Mouse (Mus musculus) kidney, postnatal 0 days (tissue): Measurements from ENCODE around the gene N4bp1. TPM values are rescaled to one million over a fixed set of nuclear protein-coding genes. Genes with fewer than 3 reads are reported as not detected.

Experiments used
- ATAC-seq: fragments of 200-750 bp; cut with Nextera tagmentation; replicated peaks from 2 replicates; pipeline ENCODE4 v1.8.0; 2017; ENCODE audit warnings: low read depth, moderate number of reproducible peaks, moderate TSS enrichment, moderate library complexity; ENCODE audit not compliant: low FRiP score
- DNase-seq: peaks from one replicate; pipeline ENCODE4 v3.0.0-alpha.2; 2016; ENCODE audit warnings: low spot score
- H3K27ac ChIP-seq: fragments of 300-500 bp; sonication (generic); 2 replicates; pipeline ENCODE4 v1.5.1; 2014; ENCODE audit warnings: mild to moderate bottlenecking
- H3K27me3 ChIP-seq: fragments of 300-500 bp; sonication (generic); 2 replicates; pipeline ENCODE4 v1.6.1; 2014; ENCODE audit warnings: low read length, mixed read lengths; ENCODE audit not compliant: insufficient read depth
- H3K36me3 ChIP-seq: fragments of 300-500 bp; sonication (generic); 2 replicates; pipeline ENCODE4 v1.6.1; 2014; ENCODE audit warnings: low read length, mixed read lengths; ENCODE audit not compliant: insufficient read depth
- H3K4me1 ChIP-seq: fragments of 300-500 bp; sonication (generic); replicated peaks from 2 replicates; pipeline ENCODE4 v1.6.1; 2014; ENCODE audit warnings: antibody characterized with exemption, low read length, mixed read lengths; ENCODE audit not compliant: insufficient read depth
- H3K4me2 ChIP-seq: fragments of 300-500 bp; sonication (generic); 2 replicates; pipeline ENCODE4 v1.6.1; 2014; ENCODE audit warnings: mild to moderate bottlenecking, low read length, moderate library complexity, mixed read lengths
- H3K4me3 ChIP-seq: fragments of 300-500 bp; sonication (generic); replicated peaks from 2 replicates; pipeline ENCODE4 v1.5.1; 2014; ENCODE audit warnings: low read depth, low read length
- H3K9ac ChIP-seq: fragments of 300-500 bp; sonication (generic); 2 replicates; pipeline ENCODE4 v1.6.1; 2014; ENCODE audit warnings: low read depth, low read length
- H3K9me3 ChIP-seq: fragments of 300-500 bp; sonication (generic); replicated peaks from 2 replicates; pipeline ENCODE4 v1.6.1; 2016; ENCODE audit warnings: low read length, inconsistent platforms, mixed read lengths
- CTCF ChIP-seq: IDR thresholded peaks from 2 replicates; pipeline ENCODE4 v1.5.1; 2016; ENCODE audit warnings: antibody characterized with exemption, low read depth, mild to moderate bottlenecking, moderate library complexity
- WGBS: fragments of 180-500 bp; shearing (Covaris S2); extraction: QIAGEN DNeasy Blood & Tissue Kit; methylation state at CpG from one replicate; pipeline ENCODE4 v1.1.7; 2014; 5-methylcytosine and 5-hydroxymethylcytosine counted together
- polyA plus RNA-seq: library from polyadenylated mRNA; unstranded; fragments of >200 nt; fragmentation: Nextera tagmentation; extraction: Ambion mirVana; gene quantifications from 2 replicates; pipeline ENCODE4 v1.2.1, GENCODE M21; 2015

Gene N4bp1
- polyA plus RNA-seq, 1 experiment from 2014 or later, result 6.3 TPM

GRCm38 (mm10) chr8:86922673-86923072, 37.6 kb upstream of the N4bp1 start:
- TF ChIP-seq CTCF, result no peak
- Histone ChIP-seq H3K9ac (no peak overlapping the region), H3K9me3 (no peaks in the 10 kb centered on the region), H3K36me3 (no peaks in the 10 kb centered on the region), H3K4me2 (no peak overlapping the region), H3K4me1 (no peaks in the 10 kb centered on the region), H3K27ac (no peak overlapping the region), H3K4me3 (no peak overlapping the region), H3K27me3 (no peaks in the 10 kb centered on the region)
- 85% methylated on average over 1 of the region's 1 CpGs for WGBS
- ATAC-seq, result no peak
- DNase-seq, result no peak

GRCm38 (mm10) chr8:86922141-86922540, 37.1 kb upstream of the N4bp1 start:
- H3K27ac ChIP-seq, result no peak overlapping the region
- no peak overlapping the region for H3K4me2 ChIP-seq
- no peaks in the 10 kb centered on the region for H3K4me1 ChIP-seq
- 68% methylated on average over 5 of the region's 5 CpGs for WGBS
- no peak for TF ChIP-seq CTCF
- H3K4me3 ChIP-seq, result no peak overlapping the region
- no peaks in the 10 kb centered on the region for H3K36me3 ChIP-seq
- no peaks in the 10 kb centered on the region for H3K9me3 ChIP-seq
- ATAC-seq (no peak), DNase-seq (no peak)
- H3K9ac ChIP-seq, result no peak overlapping the region
- H3K27me3 ChIP-seq, result no peaks in the 10 kb centered on the region

GRCm38 (mm10) chr8:86920996-86921395, 35.9 kb upstream of the N4bp1 start:
- H3K4me3 ChIP-seq, result no peak overlapping the region
- 76% methylated on average over 5 of the region's 5 CpGs for WGBS

GRCm38 (mm10) chr8:86920455-86920854, 35.4 kb upstream of the N4bp1 start:
- no peaks in the 10 kb centered on the region for H3K9me3 ChIP-seq
- no peak overlapping the region for H3K9ac ChIP-seq
- no peak overlapping the region for H3K4me3 ChIP-seq
- ATAC-seq, result no peak
- no peaks in the 10 kb centered on the region for H3K4me1 ChIP-seq
- no peaks in the 10 kb centered on the region for H3K27me3 ChIP-seq
- DNase-seq, result no peak
- no peak overlapping the region for H3K27ac ChIP-seq
- TF ChIP-seq CTCF, result no peak
- WGBS, result 44% methylated on average over 7 of the region's 7 CpGs
- H3K4me2 ChIP-seq, result no peak overlapping the region
- no peaks in the 10 kb centered on the region for H3K36me3 ChIP-seq

More at GRCm38 (mm10) chr8:86920996-86921395, 35.9 kb upstream of the N4bp1 start:
- Histone ChIP-seq H3K9me3 (no peaks in the 10 kb centered on the region), H3K27me3 (no peaks in the 10 kb centered on the region), H3K27ac (no peak overlapping the region), H3K4me2 (no peak overlapping the region), H3K4me1 (no peaks in the 10 kb centered on the region), H3K36me3 (no peaks in the 10 kb centered on the region), H3K9ac (no peak overlapping the region)
- no peak for TF ChIP-seq CTCF
- no peak for DNase-seq
- no peak for ATAC-seq

- Histone ChIP-seq H3K4me3 (no peak overlapping the region), H3K9me3 (no peaks in the 10 kb centered on the region), H3K27ac (no peak overlapping the region), H3K4me1 (no peaks in the 10 kb centered on the region), H3K36me3 (no peaks in the 10 kb centered on the region), H3K9ac (no peak overlapping the region), H3K4me2 (no peak overlapping the region), H3K27me3 (no peaks in the 10 kb centered on the region)
- no peak for DNase-seq
- WGBS, result 79% methylated on average over 7 of the region's 7 CpGs
- ATAC-seq, result no peak
- TF ChIP-seq CTCF, result no peak
These were observed 35.0 kb upstream of the N4bp1 start for GRCm38 (mm10) chr8:86920024-86920423.

- ATAC-seq (no peak), DNase-seq (no peak)
- H3K4me3 ChIP-seq, result no peak overlapping the region
- WGBS, result 62% methylated on average over 4 of the region's 4 CpGs
- no peak overlapping the region for H3K27ac ChIP-seq
- no peak overlapping the region for H3K4me2 ChIP-seq
- TF ChIP-seq CTCF, result no peak
- H3K36me3 ChIP-seq, result no peaks in the 10 kb centered on the region
- H3K27me3 ChIP-seq, result no peaks in the 10 kb centered on the region
- H3K4me1 ChIP-seq, result no peaks in the 10 kb centered on the region
- H3K9ac ChIP-seq, result no peak overlapping the region
- H3K9me3 ChIP-seq, result no peaks in the 10 kb centered on the region
These were observed 34.2 kb upstream of the N4bp1 start for GRCm38 (mm10) chr8:86919262-86919661.

GRCm38 (mm10) chr8:86918093-86918492, 33.0 kb upstream of the N4bp1 start:
- ATAC-seq, result no peak
- 83% methylated on average over 2 of the region's 2 CpGs for WGBS
- no peak for DNase-seq
- TF ChIP-seq CTCF, result no peak
- Histone ChIP-seq H3K4me3 (no peak overlapping the region), H3K36me3 (no peaks in the 10 kb centered on the region), H3K9me3 (no peaks in the 10 kb centered on the region), H3K4me1 (no peaks in the 10 kb centered on the region), H3K4me2 (no peak overlapping the region), H3K27ac (no peak overlapping the region), H3K27me3 (no peaks in the 10 kb centered on the region), H3K9ac (no peak overlapping the region)
